Mouse (Mus musculus) heart, postnatal 0 days (tissue): Measurements from ENCODE around the gene Anks1. TPM values are rescaled to one million over a fixed set of nuclear protein-coding genes. Genes with fewer than 3 reads are reported as not detected.
"Not testable (repeated sequence)": the region's sequence is repeated elsewhere in the genome, so short reads cannot be mapped to it uniquely, and the experiment has no call there.

Experiments used
- ATAC-seq: fragments of 200-750 bp; cut with Nextera tagmentation; 2 replicates; pipeline ENCODE4 v1.8.0; 2017; ENCODE audit warnings: low read depth, moderate number of reproducible peaks, moderate library complexity; ENCODE audit not compliant: insufficient read depth
- DNase-seq: peaks from one replicate; pipeline ENCODE4 v3.0.0-alpha.2; 2016; ENCODE audit warnings: low spot score
- H3K27ac ChIP-seq: fragments of 300-500 bp; sonication (generic); 2 replicates; pipeline ENCODE4 v1.5.1; 2014; ENCODE audit warnings: low read depth, mild to moderate bottlenecking
- H3K27me3 ChIP-seq: fragments of 300-500 bp; sonication (generic); 2 replicates; pipeline ENCODE4 v1.6.1; 2014; ENCODE audit warnings: low read length, mixed read lengths; ENCODE audit not compliant: control insufficient read depth, insufficient read depth
- H3K36me3 ChIP-seq: fragments of 300-500 bp; sonication (generic); replicated peaks from 2 replicates; pipeline ENCODE4 v1.6.1; 2014; ENCODE audit warnings: low read length, mixed read lengths; ENCODE audit not compliant: control insufficient read depth, insufficient read depth
- H3K4me1 ChIP-seq: fragments of 300-500 bp; sonication (generic); 2 replicates; pipeline ENCODE4 v1.6.1; 2014; ENCODE audit warnings: antibody characterized with exemption; ENCODE audit not compliant: control insufficient read depth, insufficient read depth
- H3K4me2 ChIP-seq: fragments of 300-500 bp; sonication (generic); 2 replicates; pipeline ENCODE4 v1.6.1; 2014; ENCODE audit warnings: low read depth, mild to moderate bottlenecking, low read length, moderate library complexity
- H3K4me3 ChIP-seq: fragments of 300-500 bp; sonication (generic); 2 replicates; pipeline ENCODE4 v1.5.1; 2014; ENCODE audit warnings: low read depth, low read length
- H3K9ac ChIP-seq: fragments of 300-500 bp; sonication (generic); replicated peaks from 2 replicates; pipeline ENCODE4 v1.6.1; 2014; ENCODE audit warnings: low read depth, low read length, mixed read lengths
- H3K9me3 ChIP-seq: fragments of 300-500 bp; sonication (generic); replicated peaks from 2 replicates; pipeline ENCODE4 v1.6.1; 2016; ENCODE audit warnings: low read length; ENCODE audit not compliant: control insufficient read depth
- CTCF ChIP-seq: IDR thresholded peaks from 2 replicates; pipeline ENCODE4 v1.5.1; 2016; ENCODE audit warnings: antibody characterized with exemption, control low read depth, low read depth
- EP300 ChIP-seq: IDR thresholded peaks from 2 replicates; pipeline ENCODE4 v1.6.1; 2016; ENCODE audit warnings: antibody characterized with exemption, low read depth
- WGBS: fragments of 180-500 bp; shearing (Covaris S2); extraction: QIAGEN DNeasy Blood & Tissue Kit; methylation state at CpG from one replicate; pipeline ENCODE4 v1.1.7; 2014; 5-methylcytosine and 5-hydroxymethylcytosine counted together
- polyA plus RNA-seq: library from polyadenylated mRNA; unstranded; fragments of >200 nt; fragmentation: Nextera tagmentation; extraction: Ambion mirVana; gene quantifications from 2 replicates; pipeline ENCODE4 v1.2.1, GENCODE M21; 2015
- total RNA-seq: library from RNA; depleted of rRNA; stranded (reverse); fragments of >200 nt; gene quantifications from 2 replicates; pipeline ENCODE4 v1.2.3, GENCODE M21; 2014; ENCODE audit warnings: low replicate concordance

Anks1 gene
- total and polyA plus RNA-seq, 2 experiments from 2014 or later = 11.0 to 55.4 TPM

GRCm38 (mm10) chr17:27986106-27986505, 77.0 kb downstream of the Anks1 start:
- no peaks in the 10 kb centered on the region for H3K4me1 ChIP-seq
- H3K27ac ChIP-seq = no peak overlapping the region
- no peak overlapping the region for H3K9ac ChIP-seq
- H3K9me3 ChIP-seq = no peaks in the 10 kb centered on the region
- H3K4me3 ChIP-seq = no peak overlapping the region
- no peak for ATAC-seq
- peaks cover 34% of the 10 kb centered on the region for H3K36me3 ChIP-seq
- DNase-seq = no peak
- no peaks in the 10 kb centered on the region for H3K27me3 ChIP-seq
- no peak for TF ChIP-seq CTCF
- no peak for TF ChIP-seq EP300
- H3K4me2 ChIP-seq = no peak overlapping the region
- 94% methylated on average over 19 of the region's 19 CpGs for WGBS

- Histone ChIP-seq H3K4me2 (no peak overlapping the region), H3K4me3 (no peak overlapping the region), H3K36me3 (peaks cover 38% of the 10 kb centered on the region), H3K4me1 (no peaks in the 10 kb centered on the region), H3K27me3 (no peaks in the 10 kb centered on the region), H3K9me3 (no peaks in the 10 kb centered on the region), H3K27ac (no peak overlapping the region), H3K9ac (no peak overlapping the region)
- DNase-seq (peak; percentile 75), ATAC-seq (peak; percentile 56)
- WGBS = 35% methylated on average over 15 of the region's 15 CpGs
- TF ChIP-seq CTCF (peak; percentile 96), EP300 (no peak)
These were observed 80.9 kb downstream of the Anks1 start for GRCm38 (mm10) chr17:27989807-27990542.

GRCm38 (mm10) chr17:27994001-27994944, 85.2 kb downstream of the Anks1 start:
- Histone ChIP-seq H3K36me3 (peaks cover 24% of the 10 kb centered on the region), H3K27ac (no peak overlapping the region), H3K4me1 (no peaks in the 10 kb centered on the region), H3K27me3 (no peaks in the 10 kb centered on the region), H3K4me2 (no peak overlapping the region), H3K9ac (no peak overlapping the region), H3K9me3 (no peaks in the 10 kb centered on the region), H3K4me3 (no peak overlapping the region)
- whole genome bisulfite sequencing = 56% methylated on average over 10 of the region's 10 CpGs
- no peak for ATAC-seq
- TF ChIP-seq EP300 = no peak
- TF ChIP-seq CTCF = no peak
- no peak for DNase-seq

GRCm38 (mm10) chr17:27996320-27996719, 87.2 kb downstream of the Anks1 start:
- Histone ChIP-seq H3K9me3 (no peaks in the 10 kb centered on the region), H3K4me1 (no peaks in the 10 kb centered on the region), H3K36me3 (peaks cover 18% of the 10 kb centered on the region), H3K4me3 (no peak overlapping the region), H3K4me2 (no peak overlapping the region), H3K27me3 (no peaks in the 10 kb centered on the region), H3K27ac (no peak overlapping the region), H3K9ac (no peak overlapping the region)
- WGBS = 71% methylated on average over 4 of the region's 4 CpGs
- ATAC-seq (no peak; the same call in 1 of the 2 replicates), DNase-seq (no peak)
- no peak; the same call in 1 of the 2 replicates for TF ChIP-seq CTCF
- no peak for TF ChIP-seq EP300

GRCm38 (mm10) chr17:27997212-27997611, 88.1 kb downstream of the Anks1 start:
- ATAC-seq = no peak
- 62% methylated on average over 12 of the region's 12 CpGs for WGBS

GRCm38 (mm10) chr17:27999683-28000273, 90.7 kb downstream of the Anks1 start:
- not testable (repeated sequence) for H3K9me3 ChIP-seq, DNase-seq, H3K27me3 ChIP-seq, H3K4me3 ChIP-seq, H3K4me1 ChIP-seq, ATAC-seq, H3K27ac ChIP-seq, H3K4me2 ChIP-seq, H3K9ac ChIP-seq
- peaks cover 14% of the 10 kb centered on the region; the same call in 1 of the 2 replicates for H3K36me3 ChIP-seq
- 79% methylated on average over 13 of the region's 13 CpGs for WGBS

More at GRCm38 (mm10) chr17:27997212-27997611, 88.1 kb downstream of the Anks1 start:
- DNase-seq = no peak
- Histone ChIP-seq H3K4me3 (no peak overlapping the region), H3K9me3 (no peaks in the 10 kb centered on the region), H3K9ac (no peak overlapping the region), H3K27ac (peak overlapping the region; percentile 40; the same call in 1 of the 2 replicates), H3K4me2 (no peak overlapping the region), H3K27me3 (no peaks in the 10 kb centered on the region), H3K4me1 (no peaks in the 10 kb centered on the region), H3K36me3 (peaks cover 14% of the 10 kb centered on the region; the same call in 1 of the 2 replicates)
- TF ChIP-seq CTCF (no peak), EP300 (no peak)
